Mouse (Mus musculus) stomach, embryonic 15.5 days (tissue): ENCODE data around the gene Hip1r. TPM values are rescaled to one million over a fixed set of nuclear protein-coding genes. Genes with fewer than 3 reads are reported as not detected.
A peak's percentile ranks its signal among the peaks of the same experiment; 100 is the strongest.

ENCODE experiments used
- ATAC-seq: fragments of 200-750 bp; cut with Nextera tagmentation; 2 replicates; pipeline ENCODE4 v1.8.0; 2017; ENCODE audit warnings: low read depth, moderate number of reproducible peaks, moderate TSS enrichment; ENCODE audit not compliant: insufficient read depth, low FRiP score
- H3K27ac ChIP-seq: fragments of 300-500 bp; sonication (generic); 2 replicates; pipeline ENCODE4 v1.5.1; 2015; ENCODE audit warnings: mild to moderate bottlenecking, inconsistent platforms
- H3K27me3 ChIP-seq: fragments of 300-500 bp; sonication (generic); replicated peaks from 2 replicates; pipeline ENCODE4 v1.6.1; 2015; ENCODE audit warnings: inconsistent platforms
- H3K36me3 ChIP-seq: fragments of 300-500 bp; sonication (generic); 2 replicates; pipeline ENCODE4 v1.6.1; 2015; ENCODE audit warnings: inconsistent platforms
- H3K4me1 ChIP-seq: fragments of 300-500 bp; sonication (generic); 2 replicates; pipeline ENCODE4 v1.6.1; 2015; ENCODE audit warnings: inconsistent platforms
- H3K4me2 ChIP-seq: fragments of 300-500 bp; sonication (generic); 2 replicates; pipeline ENCODE4 v1.6.1; 2015; ENCODE audit warnings: mild to moderate bottlenecking, inconsistent platforms
- H3K4me3 ChIP-seq: fragments of 300-500 bp; sonication (generic); replicated peaks from 2 replicates; pipeline ENCODE4 v1.5.1; 2015; ENCODE audit warnings: inconsistent platforms
- H3K9ac ChIP-seq: fragments of 300-500 bp; sonication (generic); 2 replicates; pipeline ENCODE4 v1.6.1; 2015; ENCODE audit warnings: inconsistent platforms
- H3K9me3 ChIP-seq: fragments of 300-500 bp; sonication (generic); 2 replicates; pipeline ENCODE4 v1.6.1; 2016; ENCODE audit warnings: inconsistent platforms
- WGBS: fragments of 180-500 bp; shearing (Covaris S2); methylation state at CpG from one replicate; pipeline ENCODE4 v1.1.7; 2015; 5-methylcytosine and 5-hydroxymethylcytosine counted together
- polyA plus RNA-seq: library from polyadenylated mRNA; unstranded; fragments of >200 nt; fragmentation: Nextera tagmentation; extraction: Ambion mirVana; gene quantifications from 2 replicates; pipeline ENCODE4 v1.2.1, GENCODE M21; 2015

Gene Hip1r
- polyA plus RNA-seq, 1 experiment from 2014 or later = 27.0 TPM

DNA sequence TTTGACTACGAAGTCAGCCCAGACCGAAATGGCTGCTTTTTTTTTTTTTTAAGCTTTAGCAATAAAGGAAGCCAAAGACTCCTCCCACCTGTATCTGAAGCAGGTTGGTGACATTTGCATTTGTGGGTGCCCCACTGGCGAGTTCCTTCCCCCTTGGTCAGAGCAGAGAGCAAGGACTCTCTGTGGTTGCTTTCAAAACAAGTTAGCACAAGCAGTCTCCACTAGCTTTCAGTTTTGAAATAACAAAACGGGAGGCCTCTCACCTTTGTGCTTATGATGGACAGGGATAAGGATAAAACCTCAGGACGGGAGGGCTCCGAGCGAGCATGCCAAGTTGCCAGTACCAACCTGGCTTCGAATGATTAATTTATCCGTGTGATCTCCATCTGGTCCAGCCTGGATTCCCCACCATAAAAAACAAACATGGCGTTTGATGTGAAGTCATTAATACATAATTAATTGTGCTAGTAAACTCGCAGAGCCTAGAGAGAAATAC is 1.2 kb downstream of the Hip1r start:
- H3K27ac ChIP-seq = peak overlapping the region; percentile 84
- WGBS = 20% methylated on average over 11 of the region's 11 CpGs

DNA sequence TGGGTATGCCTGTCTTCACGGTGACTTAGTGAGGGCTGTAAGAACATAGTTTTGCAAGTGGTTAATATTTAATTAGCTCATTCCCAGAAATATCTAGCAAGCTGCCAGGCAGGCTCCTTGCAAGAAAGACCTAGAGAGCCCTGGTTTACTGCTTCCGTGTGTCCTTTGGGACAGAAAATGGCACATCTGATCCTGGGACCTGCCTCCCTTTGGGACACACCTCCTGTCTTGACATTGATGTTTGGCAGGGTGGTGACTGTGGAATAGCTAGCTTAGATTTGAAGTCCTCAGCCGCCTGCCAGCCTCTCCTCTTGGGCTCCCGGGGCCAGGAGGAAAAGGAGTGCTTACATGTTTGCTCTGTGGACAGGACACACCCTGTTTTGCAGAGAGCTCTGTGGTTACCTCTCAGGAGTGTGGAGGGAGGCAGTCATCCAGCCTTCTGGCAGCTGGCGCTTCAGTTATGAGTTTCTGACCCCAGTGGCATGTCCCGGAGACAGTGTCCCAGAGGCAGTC is 2.3 kb downstream of the Hip1r start:
- no peaks in the 10 kb centered on the region for H3K36me3 ChIP-seq
- peak overlapping the region; percentile 84 for H3K27ac ChIP-seq
- WGBS = 44% methylated on average over 6 of the region's 6 CpGs
- H3K4me3 ChIP-seq = 0 out of 2 replicates have a peak overlapping the region, but pooled peaks have one; percentile 11
- ATAC-seq = peak; percentile 56
- H3K27me3 ChIP-seq = peaks cover 6% of the 10 kb centered on the region; the same call in 1 of the 2 replicates
- H3K4me1 ChIP-seq = peaks cover 17% of the 10 kb centered on the region
- H3K9me3 ChIP-seq = no peaks in the 10 kb centered on the region
- H3K9ac ChIP-seq = no peak overlapping the region
- H3K4me2 ChIP-seq = peak overlapping the region; percentile 78

More for the DNA sequence above, 1.2 kb downstream of the Hip1r start:
- no peak overlapping the region for H3K9ac ChIP-seq
- H3K27me3 ChIP-seq = peaks cover 6% of the 10 kb centered on the region; the same call in 1 of the 2 replicates
- peaks cover 17% of the 10 kb centered on the region for H3K4me1 ChIP-seq
- ATAC-seq = no peak
- no peaks in the 10 kb centered on the region for H3K9me3 ChIP-seq
- H3K4me2 ChIP-seq = peak overlapping the region; percentile 78
- peak overlapping the region; percentile 74 for H3K4me3 ChIP-seq
- no peaks in the 10 kb centered on the region for H3K36me3 ChIP-seq

GRCm38 (mm10) chr5:123977231-123977630 is 3.8 kb downstream of the Hip1r start:
- Histone ChIP-seq H3K9me3 (no peaks in the 10 kb centered on the region), H3K27me3 (peaks cover 6% of the 10 kb centered on the region; the same call in 1 of the 2 replicates), H3K36me3 (no peaks in the 10 kb centered on the region), H3K4me2 (peak overlapping the region; percentile 2; the same call in 1 of the 2 replicates), H3K9ac (no peak overlapping the region), H3K4me3 (no peak overlapping the region), H3K27ac (peak overlapping the region; percentile 84), H3K4me1 (peaks cover 17% of the 10 kb centered on the region)
- 37% methylated on average over 3 of the region's 3 CpGs for WGBS
- no peak for ATAC-seq

GRCm38 (mm10) chr5:123978131-123978530 is 4.7 kb downstream of the Hip1r start:
- ATAC-seq = no peak
- Histone ChIP-seq H3K9ac (no peak overlapping the region), H3K4me3 (no peak overlapping the region), H3K27ac (peak overlapping the region; percentile 84), H3K4me2 (peak overlapping the region; percentile 14; the same call in 1 of the 2 replicates), H3K36me3 (no peaks in the 10 kb centered on the region), H3K9me3 (no peaks in the 10 kb centered on the region), H3K4me1 (peaks cover 15% of the 10 kb centered on the region), H3K27me3 (peaks cover 2% of the 10 kb centered on the region; the same call in 1 of the 2 replicates)
- WGBS = 68% methylated on average over 5 of the region's 5 CpGs

DNA sequence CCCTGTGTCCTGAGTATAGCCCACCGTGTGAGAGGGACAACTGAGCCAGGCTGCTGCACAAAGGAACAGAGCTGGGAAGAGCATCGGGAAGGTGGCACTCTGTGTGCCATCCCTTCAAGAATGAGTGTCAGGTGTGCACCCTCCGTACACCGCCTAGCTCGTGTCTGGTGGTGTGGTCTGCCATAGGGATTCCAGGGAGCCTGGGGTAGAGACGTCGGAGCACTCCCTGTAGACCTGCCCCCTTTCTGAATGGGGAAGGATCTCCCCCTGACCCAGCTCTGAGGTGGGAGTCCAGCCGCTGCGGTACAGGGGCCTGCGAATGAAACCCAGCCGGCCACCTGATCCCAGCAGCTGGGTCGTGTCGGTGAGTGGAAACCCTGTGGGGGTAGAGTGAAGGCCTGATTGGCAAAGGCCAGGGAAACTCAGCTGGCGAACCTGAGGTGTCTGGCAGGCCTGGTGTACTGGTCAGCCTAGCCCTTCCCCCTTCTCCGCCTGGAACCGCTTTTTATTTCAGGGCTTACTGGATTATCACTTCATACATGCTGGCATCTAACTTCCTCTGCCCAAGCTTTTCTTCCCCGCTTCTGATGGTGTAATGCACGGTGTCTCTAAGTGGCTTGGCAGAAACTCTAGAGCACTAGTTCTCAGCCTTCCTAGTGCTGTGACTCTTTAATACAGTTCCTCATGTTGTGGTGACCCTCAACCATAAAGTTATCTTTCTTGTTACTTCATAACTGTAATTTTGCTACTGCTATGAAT is 6.0 kb downstream of the Hip1r start:
- no peak overlapping the region for H3K27ac ChIP-seq
- H3K9me3 ChIP-seq = no peaks in the 10 kb centered on the region
- H3K27me3 ChIP-seq = no peaks in the 10 kb centered on the region
- no peak overlapping the region for H3K9ac ChIP-seq
- 69% methylated on average over 18 of the region's 18 CpGs for WGBS
- H3K4me2 ChIP-seq = no peak overlapping the region
- ATAC-seq = no peak
- no peaks in the 10 kb centered on the region for H3K36me3 ChIP-seq
- no peak overlapping the region for H3K4me3 ChIP-seq
- peaks cover 12% of the 10 kb centered on the region for H3K4me1 ChIP-seq

GRCm38 (mm10) chr5:123979980-123980369 is 6.5 kb downstream of the Hip1r start:
- Histone ChIP-seq H3K27me3 (no peaks in the 10 kb centered on the region), H3K4me2 (peak overlapping the region; percentile 4; the same call in 1 of the 2 replicates), H3K36me3 (no peaks in the 10 kb centered on the region), H3K4me1 (peaks cover 8% of the 10 kb centered on the region), H3K9me3 (no peaks in the 10 kb centered on the region), H3K4me3 (no peak overlapping the region), H3K9ac (no peak overlapping the region), H3K27ac (0 out of 2 replicates have a peak overlapping the region, but pooled peaks have one; percentile 7)
- 57% methylated on average over 4 of the region's 4 CpGs for WGBS
- no peak for ATAC-seq

- no peak overlapping the region for H3K4me2 ChIP-seq
- ATAC-seq = no peak
- H3K36me3 ChIP-seq = no peaks in the 10 kb centered on the region
- peaks cover 12% of the 10 kb centered on the region for H3K4me1 ChIP-seq
- H3K9ac ChIP-seq = no peak overlapping the region
- H3K27ac ChIP-seq = 0 out of 2 replicates have a peak overlapping the region, but pooled peaks have one; percentile 7
- 74% methylated on average over 9 of the region's 9 CpGs for WGBS
- H3K4me3 ChIP-seq = no peak overlapping the region
- H3K27me3 ChIP-seq = no peaks in the 10 kb centered on the region
- H3K9me3 ChIP-seq = no peaks in the 10 kb centered on the region
Observed at GRCm38 (mm10) chr5:123980521-123981249, 7.3 kb downstream of the Hip1r start.

DNA sequence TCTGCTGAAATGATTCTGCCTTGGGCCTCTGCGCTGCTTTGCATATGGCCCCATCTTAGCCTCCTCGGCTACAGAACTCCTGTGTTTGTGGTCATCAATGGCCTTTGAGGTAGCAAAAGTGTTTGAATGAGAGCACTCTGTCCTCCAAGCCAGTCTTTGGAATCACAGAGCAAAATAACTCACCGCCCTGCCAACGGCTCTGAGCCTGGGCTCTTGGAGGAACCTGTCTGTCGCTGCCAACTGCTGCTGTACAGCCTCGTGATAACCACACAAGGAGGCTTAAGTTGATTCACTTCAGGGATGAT is 7.8 kb downstream of the Hip1r start:
- Histone ChIP-seq H3K9ac (no peak overlapping the region), H3K4me3 (no peak overlapping the region), H3K4me1 (peaks cover 12% of the 10 kb centered on the region), H3K4me2 (no peak overlapping the region), H3K9me3 (no peaks in the 10 kb centered on the region), H3K36me3 (no peaks in the 10 kb centered on the region), H3K27ac (no peak overlapping the region), H3K27me3 (no peaks in the 10 kb centered on the region)
- no peak for ATAC-seq
- 69% methylated on average over 6 of the region's 6 CpGs for WGBS

DNA sequence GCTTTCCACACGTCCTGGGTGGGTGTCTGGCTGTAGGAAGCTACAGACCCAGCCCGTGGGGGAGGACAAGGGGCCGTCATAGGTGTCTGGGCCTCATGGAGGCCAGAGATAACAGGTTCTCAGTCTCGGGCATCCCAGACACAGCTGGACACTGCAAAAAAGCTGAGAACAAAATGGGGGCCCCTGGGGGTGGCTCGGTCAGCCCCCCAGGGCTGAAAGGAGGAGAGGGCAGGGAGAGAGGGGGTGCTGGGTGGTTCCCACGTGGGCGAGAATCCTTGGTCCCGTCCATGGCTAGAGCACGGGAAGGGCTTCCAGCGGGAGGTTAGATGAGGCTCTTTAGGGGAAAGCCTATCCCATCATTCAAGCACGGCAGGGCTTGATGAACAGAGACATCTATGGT is 9.4 kb downstream of the Hip1r start:
- 70% methylated on average over 11 of the region's 11 CpGs for WGBS
- Histone ChIP-seq H3K9me3 (no peaks in the 10 kb centered on the region), H3K27me3 (no peaks in the 10 kb centered on the region), H3K4me3 (no peak overlapping the region), H3K4me2 (no peak overlapping the region), H3K4me1 (peaks cover 16% of the 10 kb centered on the region), H3K36me3 (no peaks in the 10 kb centered on the region), H3K27ac (no peak overlapping the region), H3K9ac (no peak overlapping the region)
- ATAC-seq = no peak

- peaks cover 19% of the 10 kb centered on the region for H3K4me1 ChIP-seq
- 74% methylated on average over 9 of the region's 9 CpGs for WGBS
- no peak overlapping the region for H3K4me3 ChIP-seq
- no peaks in the 10 kb centered on the region for H3K9me3 ChIP-seq
- H3K27me3 ChIP-seq = no peaks in the 10 kb centered on the region
- H3K36me3 ChIP-seq = no peaks in the 10 kb centered on the region
- no peak overlapping the region for H3K9ac ChIP-seq
- no peak overlapping the region for H3K27ac ChIP-seq
- no peak overlapping the region for H3K4me2 ChIP-seq
- no peak for ATAC-seq
Observed at GRCm38 (mm10) chr5:123985434-123985833, 12.0 kb downstream of the Hip1r start.

DNA sequence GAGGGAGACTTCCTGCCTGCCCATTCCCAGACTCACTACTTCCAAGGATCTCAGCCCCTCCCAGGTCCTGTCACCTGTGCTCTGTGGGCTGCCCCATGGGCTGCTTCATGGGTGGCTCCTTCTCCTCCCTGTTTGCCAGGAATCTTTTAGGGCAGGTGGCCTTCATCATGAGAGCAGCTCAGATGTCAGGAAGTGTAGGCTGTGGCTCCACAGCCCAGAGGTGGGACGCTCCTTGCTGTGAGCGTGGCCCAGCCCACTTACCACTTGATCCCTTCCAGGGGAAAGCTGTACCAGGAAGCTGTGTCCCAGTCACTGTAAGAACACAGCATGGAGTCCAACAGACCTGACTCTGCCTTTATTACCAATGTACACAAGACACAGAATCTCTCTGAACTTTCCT is 13.5 kb downstream of the Hip1r start:
- ATAC-seq = peak; percentile 55; the same call in 1 of the 2 replicates
- Histone ChIP-seq H3K9me3 (no peaks in the 10 kb centered on the region), H3K4me3 (no peak overlapping the region), H3K9ac (no peak overlapping the region), H3K36me3 (no peaks in the 10 kb centered on the region), H3K27me3 (no peaks in the 10 kb centered on the region), H3K27ac (peak overlapping the region; percentile 81), H3K4me2 (no peak overlapping the region), H3K4me1 (peaks cover 27% of the 10 kb centered on the region)
- WGBS = 30% methylated on average over 2 of the region's 2 CpGs

DNA sequence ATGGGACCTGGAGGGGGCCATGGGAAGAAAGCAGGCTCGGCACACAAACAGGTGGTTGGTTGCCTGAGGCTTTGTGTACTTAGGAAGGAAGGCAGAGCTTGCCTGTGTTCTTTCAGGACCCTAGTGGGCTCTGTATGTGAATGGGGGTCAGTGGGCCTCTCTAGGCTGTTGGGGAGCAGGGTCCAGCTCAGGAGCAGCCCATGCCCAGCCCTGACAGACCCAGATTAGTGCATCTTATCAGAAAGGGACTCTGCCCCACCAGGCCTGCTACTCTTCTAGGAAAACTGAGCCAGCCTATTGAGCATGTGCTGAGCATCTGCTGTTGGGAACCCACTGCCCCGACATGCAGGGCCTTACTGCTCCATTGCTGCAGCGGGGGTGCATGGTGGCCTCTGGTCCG is 14.1 kb downstream of the Hip1r start:
- H3K4me3 ChIP-seq = no peak overlapping the region
- H3K36me3 ChIP-seq = no peaks in the 10 kb centered on the region
- H3K27ac ChIP-seq = peak overlapping the region; percentile 81
- ATAC-seq = no peak
- no peaks in the 10 kb centered on the region for H3K9me3 ChIP-seq
- H3K4me1 ChIP-seq = peaks cover 32% of the 10 kb centered on the region
- 66% methylated on average over 4 of the region's 4 CpGs for WGBS
- H3K9ac ChIP-seq = no peak overlapping the region
- no peak overlapping the region for H3K4me2 ChIP-seq
- H3K27me3 ChIP-seq = no peaks in the 10 kb centered on the region
